Mouse (Mus musculus): ENCODE measurements around the gene Cpn2. TPM values are rescaled to one million over a fixed set of nuclear protein-coding genes. Genes with fewer than 3 reads are reported as not detected.
A peak's percentile ranks its signal among the peaks of the same experiment; 100 is the strongest.

Cpn2 gene
- polyA plus RNA-seq, 1 experiment from 2014 or later: not detected

GRCm38 (mm10) chr16:30271941-30272595 lies 4.8 kb upstream of the Cpn2 start:
- Histone ChIP-seq H3K27ac (replicated peaks; ENCODE audit: low read depth, low read length) (no peak overlapping the region), H3K27me3 (ENCODE audit: control insufficient read depth, insufficient read depth, low read length) (no peaks in the 10 kb centered on the region), H3K4me2 (ENCODE audit: low read depth, severe bottlenecking) (no peak overlapping the region), H3K36me3 (ENCODE audit: control insufficient read depth, insufficient read depth, low read length) (no peaks in the 10 kb centered on the region), H3K9me3 (ENCODE audit: control insufficient read depth, low read length) (no peaks in the 10 kb centered on the region), H3K4me3 (ENCODE audit: low read depth, low read length) (no peak overlapping the region), H3K4me1 (ENCODE audit: control insufficient read depth, insufficient read depth, low read length) (peaks cover 12% of the 10 kb centered on the region), H3K9ac (ENCODE audit: low read length) (no peak overlapping the region)
- DNase-seq (ENCODE audit: low spot score): no peak
- no peak for ATAC-seq (ENCODE audit: insufficient number of reproducible peaks, low FRiP score, low TSS enrichment, low read depth)
- WGBS: 71% methylated on average over 6 of the region's 6 CpGs

DNA sequence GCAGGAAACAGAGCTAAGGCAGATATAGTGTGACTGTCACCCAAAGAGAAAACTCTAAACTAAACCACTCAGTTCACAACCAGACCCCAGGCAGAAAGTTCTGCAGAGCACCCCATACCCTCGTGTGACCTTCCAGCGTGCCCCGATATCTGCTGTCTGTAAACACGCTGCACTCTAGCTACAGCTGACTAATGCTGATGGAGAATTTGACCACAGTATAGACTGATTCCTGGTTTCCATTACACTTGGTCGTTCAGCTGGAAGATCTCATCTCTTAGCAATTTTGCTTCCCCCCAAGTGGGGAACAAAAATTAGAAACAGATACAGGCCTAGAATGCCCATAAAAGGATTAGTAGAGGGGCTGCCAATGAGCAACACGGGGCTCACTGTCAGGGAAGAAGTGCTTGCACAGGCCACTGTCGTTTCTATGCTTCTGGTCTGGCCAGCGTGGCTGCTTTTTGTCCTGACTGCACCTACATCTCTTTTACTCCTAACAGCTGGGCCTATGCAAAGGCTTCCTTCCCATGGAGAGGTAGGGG lies 4.0 kb upstream of the Cpn2 start:
- H3K27ac ChIP-seq (replicated peaks; ENCODE audit: low read depth, low read length): no peak overlapping the region

GRCm38 (mm10) chr16:30266561-30266960 lies 738 bp downstream of the Cpn2 start:
- peaks cover 5% of the 10 kb centered on the region for H3K4me1 ChIP-seq (ENCODE audit: control insufficient read depth, insufficient read depth, low read length)
- no peak for ATAC-seq (ENCODE audit: insufficient number of reproducible peaks, low FRiP score, low TSS enrichment, low read depth)
- no peak overlapping the region for H3K9ac ChIP-seq (ENCODE audit: low read length)
- DNase-seq (ENCODE audit: low spot score): no peak
- H3K27ac ChIP-seq (replicated peaks; ENCODE audit: low read depth, low read length): no peak overlapping the region
- no peaks in the 10 kb centered on the region for H3K9me3 ChIP-seq (ENCODE audit: control insufficient read depth, low read length)
- H3K27me3 ChIP-seq (ENCODE audit: control insufficient read depth, insufficient read depth, low read length): no peaks in the 10 kb centered on the region
- H3K4me3 ChIP-seq (ENCODE audit: low read depth, low read length): no peak overlapping the region
- 81% methylated on average over 5 of the region's 5 CpGs for WGBS
- no peak overlapping the region for H3K4me2 ChIP-seq (ENCODE audit: low read depth, severe bottlenecking)
- H3K36me3 ChIP-seq (ENCODE audit: control insufficient read depth, insufficient read depth, low read length): no peaks in the 10 kb centered on the region

More for the DNA sequence above, 4.0 kb upstream of the Cpn2 start:
- DNase-seq (ENCODE audit: low spot score) (no peak), ATAC-seq (ENCODE audit: insufficient number of reproducible peaks, low FRiP score, low TSS enrichment, low read depth) (no peak)
- peaks cover 12% of the 10 kb centered on the region for H3K4me1 ChIP-seq (ENCODE audit: control insufficient read depth, insufficient read depth, low read length)
- no peak overlapping the region for H3K4me3 ChIP-seq (ENCODE audit: low read depth, low read length)
- no peaks in the 10 kb centered on the region for H3K27me3 ChIP-seq (ENCODE audit: control insufficient read depth, insufficient read depth, low read length)
- H3K36me3 ChIP-seq (ENCODE audit: control insufficient read depth, insufficient read depth, low read length): no peaks in the 10 kb centered on the region
- H3K4me2 ChIP-seq (ENCODE audit: low read depth, severe bottlenecking): no peak overlapping the region
- no peaks in the 10 kb centered on the region for H3K9me3 ChIP-seq (ENCODE audit: control insufficient read depth, low read length)
- 37% methylated on average over 8 of the region's 8 CpGs for WGBS
- H3K9ac ChIP-seq (ENCODE audit: low read length): no peak overlapping the region

DNA sequence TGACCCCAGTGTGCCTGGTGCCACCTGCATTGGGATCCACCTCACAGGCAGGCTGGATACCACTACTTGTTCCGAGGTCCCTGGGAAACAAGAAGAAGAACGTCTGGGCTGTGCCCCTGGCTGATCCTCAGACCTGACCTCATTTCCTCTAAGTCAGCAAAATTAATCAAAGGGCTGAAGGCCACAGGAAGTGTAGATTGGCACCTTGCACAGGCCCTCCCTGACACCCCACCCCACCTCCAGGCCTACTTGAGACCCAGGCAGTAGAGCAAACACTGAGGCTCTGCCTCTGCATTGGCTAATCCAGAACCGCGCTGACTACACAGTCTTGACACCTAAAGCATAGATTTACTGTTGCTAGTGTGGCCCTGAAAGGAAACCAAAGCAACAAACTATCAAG lies 1.7 kb downstream of the Cpn2 start:
- no peaks in the 10 kb centered on the region for H3K27me3 ChIP-seq (ENCODE audit: control insufficient read depth, insufficient read depth, low read length)
- H3K36me3 ChIP-seq (ENCODE audit: control insufficient read depth, insufficient read depth, low read length): no peaks in the 10 kb centered on the region
- no peak overlapping the region for H3K27ac ChIP-seq (replicated peaks; ENCODE audit: low read depth, low read length)
- WGBS: 68% methylated on average over 4 of the region's 4 CpGs
- no peaks in the 10 kb centered on the region for H3K9me3 ChIP-seq (ENCODE audit: control insufficient read depth, low read length)
- no peaks in the 10 kb centered on the region for H3K4me1 ChIP-seq (ENCODE audit: control insufficient read depth, insufficient read depth, low read length)
- DNase-seq (ENCODE audit: low spot score): no peak
- no peak overlapping the region for H3K4me3 ChIP-seq (ENCODE audit: low read depth, low read length)
- no peak overlapping the region for H3K4me2 ChIP-seq (ENCODE audit: low read depth, severe bottlenecking)
- no peak overlapping the region for H3K9ac ChIP-seq (ENCODE audit: low read length)
- ATAC-seq (ENCODE audit: insufficient number of reproducible peaks, low FRiP score, low TSS enrichment, low read depth): no peak

- H3K9me3 ChIP-seq (ENCODE audit: control insufficient read depth, low read length): no peaks in the 10 kb centered on the region
- no peak overlapping the region for H3K4me3 ChIP-seq (ENCODE audit: low read depth, low read length)
- no peak overlapping the region for H3K27ac ChIP-seq (replicated peaks; ENCODE audit: low read depth, low read length)
- no peak overlapping the region for H3K4me2 ChIP-seq (ENCODE audit: low read depth, severe bottlenecking)
- DNase-seq (ENCODE audit: low spot score): no peak
- no peaks in the 10 kb centered on the region for H3K27me3 ChIP-seq (ENCODE audit: control insufficient read depth, insufficient read depth, low read length)
- ATAC-seq (ENCODE audit: insufficient number of reproducible peaks, low FRiP score, low TSS enrichment, low read depth): 0 out of 2 replicates have a peak, but pooled peaks have one; percentile 63
- 55% methylated on average over 4 of the region's 4 CpGs for WGBS
- H3K36me3 ChIP-seq (ENCODE audit: control insufficient read depth, insufficient read depth, low read length): no peaks in the 10 kb centered on the region
- no peak overlapping the region for H3K9ac ChIP-seq (ENCODE audit: low read length)
- no peaks in the 10 kb centered on the region for H3K4me1 ChIP-seq (ENCODE audit: control insufficient read depth, insufficient read depth, low read length)
Observed at GRCm38 (mm10) chr16:30263156-30263555, 4.1 kb downstream of the Cpn2 start.

GRCm38 (mm10) chr16:30262664-30263063 lies 4.6 kb downstream of the Cpn2 start:
- Histone ChIP-seq H3K4me3 (ENCODE audit: low read depth, low read length) (no peak overlapping the region), H3K27me3 (ENCODE audit: control insufficient read depth, insufficient read depth, low read length) (no peaks in the 10 kb centered on the region), H3K9me3 (ENCODE audit: control insufficient read depth, low read length) (no peaks in the 10 kb centered on the region), H3K4me2 (ENCODE audit: low read depth, severe bottlenecking) (no peak overlapping the region), H3K36me3 (ENCODE audit: control insufficient read depth, insufficient read depth, low read length) (no peaks in the 10 kb centered on the region), H3K9ac (ENCODE audit: low read length) (no peak overlapping the region), H3K27ac (replicated peaks; ENCODE audit: low read depth, low read length) (no peak overlapping the region), H3K4me1 (ENCODE audit: control insufficient read depth, insufficient read depth, low read length) (no peaks in the 10 kb centered on the region)
- 0% methylated on average over 2 of the region's 2 CpGs for WGBS
- ATAC-seq (ENCODE audit: insufficient number of reproducible peaks, low FRiP score, low TSS enrichment, low read depth): no peak
- peak; percentile 91 for DNase-seq (ENCODE audit: low spot score)

GRCm38 (mm10) chr16:30262157-30262556 lies 5.1 kb downstream of the Cpn2 start:
- Histone ChIP-seq H3K4me3 (ENCODE audit: low read depth, low read length) (no peak overlapping the region), H3K4me1 (ENCODE audit: control insufficient read depth, insufficient read depth, low read length) (no peaks in the 10 kb centered on the region), H3K4me2 (ENCODE audit: low read depth, severe bottlenecking) (no peak overlapping the region), H3K27ac (replicated peaks; ENCODE audit: low read depth, low read length) (no peak overlapping the region), H3K27me3 (ENCODE audit: control insufficient read depth, insufficient read depth, low read length) (no peaks in the 10 kb centered on the region), H3K9ac (ENCODE audit: low read length) (no peak overlapping the region), H3K36me3 (ENCODE audit: control insufficient read depth, insufficient read depth, low read length) (no peaks in the 10 kb centered on the region), H3K9me3 (ENCODE audit: control insufficient read depth, low read length) (no peaks in the 10 kb centered on the region)
- 87% methylated on average over 10 of the region's 10 CpGs for WGBS
- DNase-seq (ENCODE audit: low spot score): no peak
- ATAC-seq (ENCODE audit: insufficient number of reproducible peaks, low FRiP score, low TSS enrichment, low read depth): no peak

GRCm38 (mm10) chr16:30261341-30261740 lies 6.0 kb downstream of the Cpn2 start:
- DNase-seq (ENCODE audit: low spot score): no peak
- ATAC-seq (ENCODE audit: insufficient number of reproducible peaks, low FRiP score, low TSS enrichment, low read depth): no peak
- H3K27ac ChIP-seq (replicated peaks; ENCODE audit: low read depth, low read length): no peak overlapping the region
- no peak overlapping the region for H3K9ac ChIP-seq (ENCODE audit: low read length)
- 90% methylated on average over 9 of the region's 9 CpGs for WGBS
- H3K27me3 ChIP-seq (ENCODE audit: control insufficient read depth, insufficient read depth, low read length): no peaks in the 10 kb centered on the region
- H3K36me3 ChIP-seq (ENCODE audit: control insufficient read depth, insufficient read depth, low read length): no peaks in the 10 kb centered on the region
- H3K4me2 ChIP-seq (ENCODE audit: low read depth, severe bottlenecking): no peak overlapping the region
- no peaks in the 10 kb centered on the region for H3K4me1 ChIP-seq (ENCODE audit: control insufficient read depth, insufficient read depth, low read length)
- H3K4me3 ChIP-seq (ENCODE audit: low read depth, low read length): no peak overlapping the region
- no peaks in the 10 kb centered on the region for H3K9me3 ChIP-seq (ENCODE audit: control insufficient read depth, low read length)

All from limb, embryonic 11.5 days (tissue).